Mouse (Mus musculus): Measurements from ENCODE around the gene Gbp8. TPM values are rescaled to one million over a fixed set of nuclear protein-coding genes. Genes with fewer than 3 reads are reported as not detected.
A peak's percentile ranks its signal among the peaks of the same experiment; 100 is the strongest.
"Not testable (repeated sequence)": the region's sequence is repeated elsewhere in the genome, so short reads cannot be mapped to it uniquely, and the experiment has no call there.

The Gbp8 gene
- total and polyA plus RNA-seq, 3 experiments = 0.24 to 0.52 (median 0.40) TPM

GRCm38 (mm10) chr5:105055279-105055678, 84.1 kb downstream of the Gbp8 start:
- DNase-seq = no peak

GRCm38 (mm10) chr5:105053471-105054169, 85.7 kb downstream of the Gbp8 start:
- not testable (repeated sequence) for DNase-seq

- DNase-seq = peak; percentile 52
Measured at GRCm38 (mm10) chr5:105032362-105032761, 107.0 kb downstream of the Gbp8 start.

GRCm38 (mm10) chr5:105012551-105012950, 126.8 kb downstream of the Gbp8 start:
- no peak for DNase-seq

GRCm38 (mm10) chr5:105011570-105011969, 127.8 kb downstream of the Gbp8 start:
- no peak for DNase-seq

GRCm38 (mm10) chr5:105010376-105010775, 129.0 kb downstream of the Gbp8 start:
- no peak for DNase-seq

- no peak for DNase-seq
Measured at GRCm38 (mm10) chr5:104989411-104989810, 149.9 kb downstream of the Gbp8 start.

GRCm38 (mm10) chr5:104988000-104988399, 151.3 kb downstream of the Gbp8 start:
- DNase-seq = peak; percentile 5

GRCm38 (mm10) chr5:104986706-104987105, 152.6 kb downstream of the Gbp8 start:
- DNase-seq = peak; percentile 17

- DNase-seq = no peak
Measured at GRCm38 (mm10) chr5:104982535-104982934, 156.8 kb downstream of the Gbp8 start, which contains the start of gene Abcg3. Abcg3 (minus strand) TSS chr5:104982718.

- no peak for DNase-seq
Measured at GRCm38 (mm10) chr5:104979040-104979513, 160.3 kb downstream of the Gbp8 start.

Other genes with a start within 250 kb of the Gbp8 start
- under 1 TPM; 0.37 to 0.73 TPM for gene Abcg3, start 156.8 kb downstream of the Gbp8 start, total RNA-seq (2021)
- gene Abcg3, start 156.8 kb downstream of the Gbp8 start, polyA plus RNA-seq (2012; rRNA removed) = 0.07 and 0.13 TPM in 2 replicates
- gene Gbp9, start within 50 bp of the Gbp8 start, total RNA-seq (2021) = 1 to 10 TPM; 8.5 to 8.7 TPM
- 1.5 and 1.9 TPM in 2 replicates for gene Gbp9, start within 50 bp of the Gbp8 start, polyA plus RNA-seq (2012; rRNA removed)
- 1 to 10 TPM; 3.9 to 4.8 TPM for gene Gbp4, start within 50 bp of the Gbp8 start, total RNA-seq (2021)
- 2.9 and 3.7 TPM in 2 replicates for gene Gbp4, start within 50 bp of the Gbp8 start, polyA plus RNA-seq (2012; rRNA removed)
- gene Gbp10, start 100.0 kb upstream of the Gbp8 start, total RNA-seq (2021) = 1 to 10 TPM in 1 of 2 experiments, under 1 TPM in 1; 0.17 to 1.8 TPM
- gene Gbp10, start 100.0 kb upstream of the Gbp8 start, polyA plus RNA-seq (2012; rRNA removed) = 0.20 and 0.51 TPM in 2 replicates
- gene Gm43302, start 154.2 kb upstream of the Gbp8 start, total RNA-seq (2021) = under 1 TPM in 1 of 2 experiments, not detected in 1; 0.07 TPM
- gene Gm43302, start 154.2 kb upstream of the Gbp8 start, polyA plus RNA-seq (2012; rRNA removed) = 1.6 and 2.3 TPM in 2 replicates
- 10 to 100 TPM; 15.0 to 19.5 TPM for gene Gbp6, start 154.2 kb upstream of the Gbp8 start, total RNA-seq (2021)
- gene Gbp6, start 154.2 kb upstream of the Gbp8 start, polyA plus RNA-seq (2012; rRNA removed) = 1.4 and 1.5 TPM in 2 replicates